Mouse (Mus musculus): Measurements from ENCODE around the gene Gm10642. TPM values are rescaled to one million over a fixed set of nuclear protein-coding genes. Genes with fewer than 3 reads are reported as not detected.

The Gm10642 gene
- polyA plus RNA-seq, 1 experiment from 2014 or later, result 0.45 TPM

DNA sequence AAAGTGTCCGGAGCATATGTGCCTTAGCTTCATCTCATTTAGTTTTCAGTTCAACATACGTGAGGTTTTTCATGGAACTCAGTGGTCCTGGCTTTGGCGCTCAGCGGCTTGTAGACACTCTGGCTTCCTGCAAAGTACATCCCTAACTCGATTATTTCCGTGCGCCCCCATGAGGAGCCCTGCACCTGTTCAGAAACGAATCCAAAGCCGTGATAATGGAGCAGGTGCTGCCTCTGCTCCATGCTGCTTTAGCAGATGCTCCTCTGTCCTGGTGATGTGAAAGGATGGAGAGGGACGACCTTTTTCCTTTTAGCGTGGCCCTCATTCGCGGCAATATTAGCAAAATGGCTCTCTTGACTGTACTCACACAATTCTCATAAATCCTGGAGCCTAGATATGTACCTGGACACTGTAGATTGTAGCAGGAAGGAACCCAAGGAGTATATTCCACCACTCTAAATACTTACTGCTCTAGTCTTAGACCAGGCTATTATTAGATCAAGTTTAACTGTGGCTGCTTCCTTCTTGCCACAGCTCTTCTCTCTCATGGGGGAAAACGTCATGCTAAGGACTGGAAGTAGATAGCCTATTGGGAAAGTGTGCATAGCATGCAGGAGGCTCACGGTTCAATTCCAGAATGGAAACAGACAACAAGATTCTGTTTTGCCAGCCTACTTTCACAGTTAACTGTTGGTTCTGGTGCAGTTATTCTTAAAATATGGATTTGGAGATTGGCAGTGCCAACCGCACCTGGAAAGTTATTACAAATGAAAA, 9.5 kb downstream of the Gm10642 start:
- Histone ChIP-seq H3K27ac (replicated peaks in 1 of 2; ENCODE audit: control insufficient read depth in 1 of 2, insufficient read depth in 1 of 2, low read depth in 2 of 2, low read length in 2 of 2) (no peak overlapping the region), H3K4me1 (ENCODE audit: control insufficient read depth in 2 of 2, insufficient read depth in 2 of 2, low read length in 2 of 2) (peaks cover 0 to 5% of the 10 kb centered on the region in 2 experiments; a peak in 1 of 4 replicates), H3K36me3 (ENCODE audit: control insufficient read depth, insufficient read depth, low read length) (no peaks in the 10 kb centered on the region), H3K4me2 (ENCODE audit: low read length) (no peak overlapping the region), H3K4me3 (ENCODE audit: control insufficient read depth in 1 of 2, insufficient read depth in 1 of 2, low read depth in 1 of 2, low read length in 2 of 2) (no peak overlapping the region), H3K27me3 (ENCODE audit: control insufficient read depth, insufficient read depth, low read length) (no peaks in the 10 kb centered on the region), H3K9ac (ENCODE audit: low read length) (no peak overlapping the region), H3K9me3 (ENCODE audit: control insufficient read depth, low read length) (peaks cover 3% of the 10 kb centered on the region; the same call in 1 of the 2 replicates)
- WGBS, result 62% methylated on average over 16 of the region's 16 CpGs
- ATAC-seq (ENCODE audit: insufficient number of reproducible peaks, insufficient read depth, low FRiP score, low read depth), result no peak

DNA sequence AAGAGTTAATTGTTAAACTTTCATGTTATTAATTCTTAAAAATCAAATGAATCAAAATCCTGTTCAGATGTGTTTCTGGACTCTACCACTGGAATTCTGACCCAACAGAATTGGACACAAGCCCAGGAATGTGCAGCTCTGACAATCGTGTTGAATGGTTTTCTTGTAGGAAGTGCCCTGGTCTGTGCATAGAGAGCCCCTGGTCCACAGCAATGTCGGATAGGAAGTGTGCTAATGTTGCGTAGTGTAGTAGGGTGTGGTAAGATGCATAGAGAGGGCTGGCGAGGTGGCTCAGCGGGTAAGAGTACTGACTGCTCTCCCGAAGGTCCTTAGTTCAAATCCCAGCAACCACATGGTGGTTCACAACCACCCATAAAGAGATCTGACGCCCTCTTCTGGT, 10.8 kb downstream of the Gm10642 start:
- no peak overlapping the region for H3K4me3 ChIP-seq (ENCODE audit: control insufficient read depth in 1 of 2, insufficient read depth in 1 of 2, low read depth in 1 of 2, low read length in 2 of 2)
- no peak overlapping the region for H3K9ac ChIP-seq (ENCODE audit: low read length)
- no peaks in the 10 kb centered on the region for H3K27me3 ChIP-seq (ENCODE audit: control insufficient read depth, insufficient read depth, low read length)
- 54% methylated on average over 7 of the region's 7 CpGs for WGBS
- H3K4me1 ChIP-seq (ENCODE audit: control insufficient read depth in 2 of 2, insufficient read depth in 2 of 2, low read length in 2 of 2), result peaks cover 0 to 5% of the 10 kb centered on the region in 2 experiments; a peak in 1 of 4 replicates
- no peak overlapping the region for H3K27ac ChIP-seq (replicated peaks in 1 of 2; ENCODE audit: control insufficient read depth in 1 of 2, insufficient read depth in 1 of 2, low read depth in 2 of 2, low read length in 2 of 2)
- no peak for ATAC-seq (ENCODE audit: insufficient number of reproducible peaks, insufficient read depth, low FRiP score, low read depth)
- H3K36me3 ChIP-seq (ENCODE audit: control insufficient read depth, insufficient read depth, low read length), result no peaks in the 10 kb centered on the region
- H3K4me2 ChIP-seq (ENCODE audit: low read length), result no peak overlapping the region
- H3K9me3 ChIP-seq (ENCODE audit: control insufficient read depth, low read length), result peaks cover 3% of the 10 kb centered on the region; the same call in 1 of the 2 replicates

DNA sequence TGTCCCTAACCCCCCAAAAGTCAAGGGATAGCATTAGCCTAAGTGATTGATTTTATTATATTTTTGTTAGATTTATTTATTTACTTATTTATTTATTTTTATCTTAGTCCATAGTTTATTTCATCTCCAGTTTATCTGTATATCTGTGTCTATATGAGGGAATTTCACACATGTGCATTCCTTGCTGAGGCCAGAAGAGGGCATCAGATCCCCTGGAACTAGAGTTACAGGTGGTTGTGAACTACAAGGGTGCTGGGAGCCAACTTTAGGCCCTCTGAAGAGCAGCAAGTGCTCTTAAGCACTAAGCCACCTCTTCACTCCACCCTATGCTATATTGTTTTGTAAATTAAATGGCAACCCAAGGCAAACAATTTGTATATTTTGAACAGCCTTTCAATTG, 12.0 kb downstream of the Gm10642 start:
- Histone ChIP-seq H3K36me3 (ENCODE audit: control insufficient read depth, insufficient read depth, low read length) (no peaks in the 10 kb centered on the region), H3K4me3 (ENCODE audit: control insufficient read depth in 1 of 2, insufficient read depth in 1 of 2, low read depth in 1 of 2, low read length in 2 of 2) (no peak overlapping the region), H3K4me2 (ENCODE audit: low read length) (no peak overlapping the region), H3K9ac (ENCODE audit: low read length) (no peak overlapping the region), H3K9me3 (ENCODE audit: control insufficient read depth, low read length) (peaks cover 3% of the 10 kb centered on the region; the same call in 1 of the 2 replicates), H3K27me3 (ENCODE audit: control insufficient read depth, insufficient read depth, low read length) (no peaks in the 10 kb centered on the region), H3K4me1 (ENCODE audit: control insufficient read depth in 2 of 2, insufficient read depth in 2 of 2, low read length in 2 of 2) (peaks cover 0 to 8% of the 10 kb centered on the region in 2 experiments; a peak in 1 of 4 replicates), H3K27ac (replicated peaks in 1 of 2; ENCODE audit: control insufficient read depth in 1 of 2, insufficient read depth in 1 of 2, low read depth in 2 of 2, low read length in 2 of 2) (no peak overlapping the region)
- ATAC-seq (ENCODE audit: insufficient number of reproducible peaks, insufficient read depth, low FRiP score, low read depth), result no peak

DNA sequence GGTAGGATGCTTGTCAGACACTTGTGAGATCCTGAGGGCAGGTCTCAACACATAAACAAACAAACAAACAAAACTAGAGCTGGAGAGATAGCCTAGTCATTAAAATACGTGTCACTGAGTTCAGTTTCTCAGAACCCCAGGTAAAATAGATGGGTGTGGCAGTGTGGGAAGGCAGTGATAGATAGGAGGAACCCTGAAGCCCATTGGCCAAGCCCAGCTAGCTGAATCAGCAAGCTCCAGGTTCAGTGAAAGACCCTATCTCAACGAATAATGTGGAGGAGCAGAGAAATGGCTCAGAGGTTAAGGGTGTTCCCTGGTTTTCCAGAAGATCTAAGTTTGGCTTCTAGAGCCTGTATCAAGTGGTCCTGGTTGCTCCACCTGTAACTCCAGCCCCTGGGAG, 13.1 kb downstream of the Gm10642 start:
- peaks cover 0 to 8% of the 10 kb centered on the region in 2 experiments; a peak in 1 of 4 replicates for H3K4me1 ChIP-seq (ENCODE audit: control insufficient read depth in 2 of 2, insufficient read depth in 2 of 2, low read length in 2 of 2)
- ATAC-seq (ENCODE audit: insufficient number of reproducible peaks, insufficient read depth, low FRiP score, low read depth), result no peak
- no peaks in the 10 kb centered on the region for H3K36me3 ChIP-seq (ENCODE audit: control insufficient read depth, insufficient read depth, low read length)
- no peak overlapping the region for H3K4me2 ChIP-seq (ENCODE audit: low read length)
- 54% methylated on average over 2 of the region's 2 CpGs for WGBS
- no peak overlapping the region for H3K27ac ChIP-seq (replicated peaks in 1 of 2; ENCODE audit: control insufficient read depth in 1 of 2, insufficient read depth in 1 of 2, low read depth in 2 of 2, low read length in 2 of 2)
- H3K4me3 ChIP-seq (ENCODE audit: control insufficient read depth in 1 of 2, insufficient read depth in 1 of 2, low read depth in 1 of 2, low read length in 2 of 2), result no peak overlapping the region
- no peaks in the 10 kb centered on the region for H3K27me3 ChIP-seq (ENCODE audit: control insufficient read depth, insufficient read depth, low read length)
- peaks cover 3% of the 10 kb centered on the region; the same call in 1 of the 2 replicates for H3K9me3 ChIP-seq (ENCODE audit: control insufficient read depth, low read length)
- H3K9ac ChIP-seq (ENCODE audit: low read length), result no peak overlapping the region

- no peak overlapping the region for H3K4me3 ChIP-seq (ENCODE audit: control insufficient read depth in 1 of 2, insufficient read depth in 1 of 2, low read depth in 1 of 2, low read length in 2 of 2)
- peaks cover 3% of the 10 kb centered on the region; the same call in 1 of the 2 replicates for H3K9me3 ChIP-seq (ENCODE audit: control insufficient read depth, low read length)
- H3K4me2 ChIP-seq (ENCODE audit: low read length), result no peak overlapping the region
- H3K4me1 ChIP-seq (ENCODE audit: control insufficient read depth in 2 of 2, insufficient read depth in 2 of 2, low read length in 2 of 2), result peaks cover 0 to 8% of the 10 kb centered on the region in 2 experiments; a peak in 1 of 4 replicates
- no peaks in the 10 kb centered on the region for H3K36me3 ChIP-seq (ENCODE audit: control insufficient read depth, insufficient read depth, low read length)
- no peak for ATAC-seq (ENCODE audit: insufficient number of reproducible peaks, insufficient read depth, low FRiP score, low read depth)
- H3K27me3 ChIP-seq (ENCODE audit: control insufficient read depth, insufficient read depth, low read length), result no peaks in the 10 kb centered on the region
- H3K9ac ChIP-seq (ENCODE audit: low read length), result no peak overlapping the region
- H3K27ac ChIP-seq (replicated peaks in 1 of 2; ENCODE audit: control insufficient read depth in 1 of 2, insufficient read depth in 1 of 2, low read depth in 2 of 2, low read length in 2 of 2), result no peak overlapping the region
- WGBS, result 83% methylated on average over 6 of the region's 6 CpGs
Measured at GRCm38 (mm10) chr9:70670381-70670780, 14.3 kb downstream of the Gm10642 start.

GRCm38 (mm10) chr9:70671278-70671677, 15.2 kb downstream of the Gm10642 start:
- no peak for ATAC-seq (ENCODE audit: insufficient number of reproducible peaks, insufficient read depth, low FRiP score, low read depth)
- Histone ChIP-seq H3K9me3 (ENCODE audit: control insufficient read depth, low read length) (peaks cover 3% of the 10 kb centered on the region; the same call in 1 of the 2 replicates), H3K27me3 (ENCODE audit: control insufficient read depth, insufficient read depth, low read length) (no peaks in the 10 kb centered on the region), H3K27ac (replicated peaks in 1 of 2; ENCODE audit: control insufficient read depth in 1 of 2, insufficient read depth in 1 of 2, low read depth in 2 of 2, low read length in 2 of 2) (no peak overlapping the region), H3K4me1 (ENCODE audit: control insufficient read depth in 2 of 2, insufficient read depth in 2 of 2, low read length in 2 of 2) (0 out of 4 replicates have a peak, but pooled peaks cover 0 to 3% of the 10 kb centered on the region in 2 experiments), H3K4me2 (ENCODE audit: low read length) (no peak overlapping the region), H3K36me3 (ENCODE audit: control insufficient read depth, insufficient read depth, low read length) (no peaks in the 10 kb centered on the region), H3K4me3 (ENCODE audit: control insufficient read depth in 1 of 2, insufficient read depth in 1 of 2, low read depth in 1 of 2, low read length in 2 of 2) (no peak overlapping the region), H3K9ac (ENCODE audit: low read length) (no peak overlapping the region)
- 65% methylated on average over 6 of the region's 6 CpGs for WGBS

GRCm38 (mm10) chr9:70671772-70672579, 15.9 kb downstream of the Gm10642 start:
- 35% methylated on average over 10 of the region's 10 CpGs for WGBS
- 0 out of 4 replicates have a peak, but pooled peaks cover 0 to 3% of the 10 kb centered on the region in 2 experiments for H3K4me1 ChIP-seq (ENCODE audit: control insufficient read depth in 2 of 2, insufficient read depth in 2 of 2, low read length in 2 of 2)
- peaks cover 3% of the 10 kb centered on the region; the same call in 1 of the 2 replicates for H3K9me3 ChIP-seq (ENCODE audit: control insufficient read depth, low read length)
- no peak for ATAC-seq (ENCODE audit: insufficient number of reproducible peaks, insufficient read depth, low FRiP score, low read depth)
- H3K9ac ChIP-seq (ENCODE audit: low read length), result no peak overlapping the region
- no peak overlapping the region for H3K4me2 ChIP-seq (ENCODE audit: low read length)
- H3K27ac ChIP-seq (replicated peaks in 1 of 2; ENCODE audit: control insufficient read depth in 1 of 2, insufficient read depth in 1 of 2, low read depth in 2 of 2, low read length in 2 of 2), result no peak overlapping the region
- H3K36me3 ChIP-seq (ENCODE audit: control insufficient read depth, insufficient read depth, low read length), result no peaks in the 10 kb centered on the region
- H3K4me3 ChIP-seq (ENCODE audit: control insufficient read depth in 1 of 2, insufficient read depth in 1 of 2, low read depth in 1 of 2, low read length in 2 of 2), result no peak overlapping the region
- no peaks in the 10 kb centered on the region for H3K27me3 ChIP-seq (ENCODE audit: control insufficient read depth, insufficient read depth, low read length)
